In the genomic region with DNA sequence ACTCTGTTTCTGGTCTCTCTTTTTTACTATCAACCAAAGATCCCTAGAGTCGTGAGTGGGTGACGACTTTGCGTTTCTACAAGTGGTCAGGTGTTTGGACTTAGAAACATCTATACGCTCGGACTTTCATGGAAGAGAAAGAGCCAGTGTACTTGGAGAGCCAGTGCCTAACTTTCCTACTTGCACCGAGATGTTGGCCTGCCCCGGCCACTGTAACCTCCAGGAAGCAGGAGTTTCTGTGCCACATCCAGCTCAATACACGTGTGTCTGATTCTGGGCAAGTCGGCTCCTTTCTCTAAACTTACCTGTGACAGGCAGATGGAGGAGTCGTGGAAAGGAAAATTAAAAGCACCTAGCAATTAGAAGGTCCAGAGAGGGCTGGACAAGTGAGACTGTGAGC, we compare ENCODE assay signal across 8 mouse cellular contexts. TPM values are rescaled to one million over a fixed set of nuclear protein-coding genes. Genes with fewer than 3 reads are reported as not detected.
DNase-seq lines count a peak whose midpoint lies in the region; ATAC-seq and TF ChIP-seq lines count a peak whose summit lies in the region.

A gene (plus strand): TSS at position 301 of the 400 bp plus-strand sequence.

- no peak for TF ChIP-seq POLR2A in olfactory bulb, adult 2 months (IDR thresholded peaks at IDR 0.05; ENCODE audit: insufficient read depth, low read depth, low read length)

- TF ChIP-seq CTCF in lung, postnatal 0 days (IDR thresholded peaks at IDR 0.05) = no peak
- no peak for TF ChIP-seq CTCF in olfactory bulb, adult 2 months (IDR thresholded peaks at IDR 0.05; ENCODE audit: insufficient read depth, low read depth, low read length)

- ATAC-seq in lung, postnatal 0 days = no peak
- no peak; the same call in 1 of the 2 replicates for ATAC-seq in intestine, embryonic 15.5 days

- no peaks in the 10 kb centered on the region for H3K9me3 ChIP-seq in lung, postnatal 0 days (ENCODE audit: low read length)
- no peaks in the 10 kb centered on the region for H3K9me3 ChIP-seq in intestine, embryonic 15.5 days

- WGBS in lung, postnatal 0 days = 5% methylated on average over 10 of the region's 10 CpGs
- 5% methylated on average over 10 of the region's 10 CpGs for WGBS in intestine, embryonic 15.5 days
- 7% methylated on average over 10 of the region's 10 CpGs for WGBS in olfactory bulb, adult 2 months

- peak within 1 kb of the TSS; percentile 67 for H3K4me2 ChIP-seq in lung, postnatal 0 days (replicated peaks; ENCODE audit: low read depth, low read length)
- peak within 1 kb of the TSS; percentile 84 for H3K4me2 ChIP-seq in intestine, embryonic 15.5 days (replicated peaks)

- peak within 1 kb of the TSS; percentile 35 for H3K4me3 ChIP-seq in lung, postnatal 0 days (ENCODE audit: low read depth, low read length)
- H3K4me3 ChIP-seq in intestine, embryonic 15.5 days (replicated peaks) = peak within 1 kb of the TSS; percentile 43
- peak within 1 kb of the TSS; percentile 53 for H3K4me3 ChIP-seq in olfactory bulb, adult 2 months (ENCODE audit: insufficient read depth, low read depth, low read length)

- DNase-seq in lung, postnatal 0 days (ENCODE audit: low spot score) = no peak
- DNase-seq in lung, adult 18-20 months = no peak
- DNase-seq in gastrocnemius, adult 18-20 months (ENCODE audit: low spot score) = no peak
- DNase-seq in ovary, postnatal 10 days (ENCODE audit: low spot score) = no peak
- no peak for DNase-seq in urinary bladder, postnatal 4 days (ENCODE audit: low spot score in 2 of 2)
- DNase-seq in kidney, adult 11 months = no peak

- H3K27me3 ChIP-seq in lung, postnatal 0 days (replicated peaks; ENCODE audit: insufficient read depth, low read length) = peaks cover 37% of the 10 kb centered on the region
- peaks cover 83% of the 10 kb centered on the region for H3K27me3 ChIP-seq in intestine, embryonic 15.5 days (replicated peaks)

- no peak for TF ChIP-seq EP300 in lung, postnatal 0 days (IDR thresholded peaks at IDR 0.05)

- 0 out of 2 replicates have a peak within 1 kb of the TSS, but pooled peaks have one; percentile 12 for H3K9ac ChIP-seq in lung, postnatal 0 days (replicated peaks; ENCODE audit: low read depth)
- H3K9ac ChIP-seq in intestine, embryonic 15.5 days = peak within 1 kb of the TSS; percentile 38

- H3K4me1 ChIP-seq in lung, postnatal 0 days (ENCODE audit: insufficient read depth, low read depth, low read length) = no peaks in the 10 kb centered on the region; the same call in none of the 2 replicates
- peaks cover 24% of the 10 kb centered on the region for H3K4me1 ChIP-seq in intestine, embryonic 15.5 days (replicated peaks)
- peaks cover 17% of the 10 kb centered on the region for H3K4me1 ChIP-seq in olfactory bulb, adult 2 months (ENCODE audit: control insufficient read depth, insufficient read depth, low read length)

- H3K36me3 ChIP-seq in lung, postnatal 0 days (ENCODE audit: insufficient read depth, low read length) = no peaks in the 10 kb centered on the region
- H3K36me3 ChIP-seq in intestine, embryonic 15.5 days = no peaks in the 10 kb centered on the region

- no peak within 1 kb of the TSS for H3K27ac ChIP-seq in lung, postnatal 0 days (ENCODE audit: low read length)
- H3K27ac ChIP-seq in intestine, embryonic 15.5 days = no peak within 1 kb of the TSS
- H3K27ac ChIP-seq in olfactory bulb, adult 2 months (ENCODE audit: insufficient read depth, low read depth, low read length) = no peak within 1 kb of the TSS

RNA-seq across cellular contexts. Expression of the gene that starts here (rescaled TPM):
- 1.3 and 1.5 TPM in 2 replicates for polyA plus RNA-seq in lung, postnatal 0 days (2015; fragmentation: Nextera tagmentation; extraction: Ambion mirVana)
- total RNA-seq in gastrocnemius, adult 18-20 months (2021) = 10 to 100 TPM; 32.7 to 38.9 TPM
- 1.0 and 1.2 TPM in 2 replicates for polyA plus RNA-seq in intestine, embryonic 15.5 days (2015; fragmentation: Nextera tagmentation; extraction: Ambion mirVana)
- polyA plus RNA-seq in olfactory bulb, adult 2 months (2012; ENCODE audit: insufficient read depth, insufficient read length, low replicate concordance, missing spikeins) = not detected in 2 replicates
